Mouse (Mus musculus) MEL (cell line): ENCODE data around the gene Sgpp1. TPM values are rescaled to one million over a fixed set of nuclear protein-coding genes. Genes with fewer than 3 reads are reported as not detected.

Experiments used
- DNase-seq: peaks from one replicate; pipeline ENCODE4 v3.0.0; 2011; ENCODE audit warnings: low read depth, low spot score
- H3K27ac ChIP-seq: 2 replicates; pipeline ENCODE4 v1.5.1; 2012; ENCODE audit warnings: low read depth, mild to moderate bottlenecking, control low read depth, low read length, moderate library complexity; ENCODE audit not compliant: control insufficient read depth
- H3K27me3 ChIP-seq, 2 experiments: fragments of 150-350 bp in 1 of 2; sonication (generic) in 1 of 2; 2 replicates each; pipeline ENCODE4 v1.6.1; 2012; ENCODE audit warnings: low read length in 2 of 2, mild to moderate bottlenecking in 2 of 2, improper control_type of control experiment in 1 of 2, moderate library complexity in 1 of 2; ENCODE audit not compliant: insufficient read depth in 2 of 2, control insufficient read depth in 1 of 2
- H3K36me3 ChIP-seq, 2 experiments: 2 replicates each; pipeline ENCODE4 v1.6.1; 2012 to 2014; ENCODE audit warnings: low read length in 2 of 2, improper control_type of control experiment in 1 of 2, inconsistent platforms in 1 of 2, mild to moderate bottlenecking in 1 of 2; ENCODE audit not compliant: insufficient read depth in 2 of 2, control insufficient read depth in 1 of 2
- H3K4me1 ChIP-seq, 2 experiments: fragments of 150-350 bp in 1 of 2; sonication (generic) in 1 of 2; 2 replicates each; pipeline ENCODE4 v1.6.1; 2012; ENCODE audit warnings: low read length in 2 of 2, improper control_type of control experiment in 1 of 2, mild to moderate bottlenecking in 1 of 2; ENCODE audit not compliant: insufficient read depth in 2 of 2, control insufficient read depth in 1 of 2
- H3K4me3 ChIP-seq, 2 experiments: fragments of 150-350 bp in 1 of 2; sonication (generic) in 1 of 2; 2 replicates each; pipeline ENCODE4 v1.5.1; 2012; ENCODE audit warnings: low read depth in 2 of 2, low read length in 2 of 2, mild to moderate bottlenecking in 2 of 2, moderate library complexity in 2 of 2, control low read depth in 1 of 2, improper control_type of control experiment in 1 of 2; ENCODE audit not compliant: control insufficient read depth in 1 of 2, insufficient read depth in 1 of 2
- H3K79me2 ChIP-seq: 2 replicates; pipeline ENCODE4 v1.6.1; 2012; ENCODE audit warnings: mild to moderate bottlenecking, low read length, moderate library complexity; ENCODE audit not compliant: control insufficient read depth, poor library complexity, insufficient read depth
- H3K9ac ChIP-seq: 2 replicates; pipeline ENCODE4 v1.6.1; 2012; ENCODE audit warnings: low read depth, mild to moderate bottlenecking, control low read depth, low read length, moderate library complexity; ENCODE audit not compliant: control insufficient read depth, poor library complexity, severe bottlenecking
- H3K9me3 ChIP-seq: fragments of 150-350 bp; sonication (generic); replicated peaks from 2 replicates; pipeline ENCODE4 v1.6.1; 2012; ENCODE audit warnings: mild to moderate bottlenecking, low read length, improper control_type of control experiment, moderate library complexity; ENCODE audit not compliant: insufficient read depth
- BHLHE40 ChIP-seq: IDR thresholded peaks from 2 replicates; pipeline ENCODE4 v1.6.1; 2012; ENCODE audit warnings: low read depth, mild to moderate bottlenecking, inconsistent platforms, low read length, improper control_type of control experiment, borderline replicate concordance
- E2F4 ChIP-seq: IDR thresholded peaks from 2 replicates; pipeline ENCODE4 v1.6.1; 2011; ENCODE audit warnings: low read depth, low read length, improper control_type of control experiment, borderline replicate concordance
- EP300 ChIP-seq, 2 experiments: IDR thresholded peaks; 2 replicates each; pipeline ENCODE4 v1.6.1; 2011; ENCODE audit warnings: improper control_type of control experiment in 2 of 2, low read length in 2 of 2, low read depth in 1 of 2, mild to moderate bottlenecking in 1 of 2
- ETS1 ChIP-seq: IDR thresholded peaks from 2 replicates; pipeline ENCODE4 v1.6.1; 2012; ENCODE audit warnings: low read depth, mild to moderate bottlenecking, inconsistent platforms, low read length, improper control_type of control experiment, moderate library complexity
- GATA1 ChIP-seq: IDR thresholded peaks from 2 replicates; pipeline ENCODE4 v1.6.1; 2011; ENCODE audit warnings: low read depth, low read length, improper control_type of control experiment
- KAT2A ChIP-seq: conservative IDR thresholded peaks from 2 replicates; pipeline ENCODE4 v1.6.1; 2012; ENCODE audit warnings: low read depth, low read length, improper control_type of control experiment, inconsistent platforms
- MXI1 ChIP-seq: IDR thresholded peaks from 2 replicates; pipeline ENCODE4 v1.6.1; 2011; ENCODE audit warnings: mild to moderate bottlenecking, low read depth, low read length, improper control_type of control experiment
- MYB ChIP-seq: IDR thresholded peaks from 2 replicates; pipeline ENCODE4 v1.6.1; 2011; ENCODE audit warnings: mild to moderate bottlenecking, low read depth, low read length, improper control_type of control experiment
- MYC ChIP-seq: IDR thresholded peaks from 2 replicates; pipeline ENCODE4 v1.6.1; 2011; ENCODE audit warnings: low read depth, mild to moderate bottlenecking, low read length, improper control_type of control experiment, moderate library complexity
- NRF1 ChIP-seq: IDR thresholded peaks from 2 replicates; pipeline ENCODE4 v1.6.1; 2014; ENCODE audit warnings: low read depth, mild to moderate bottlenecking, inconsistent platforms, low read length, improper control_type of control experiment, moderate library complexity; ENCODE audit not compliant: poor library complexity, insufficient read depth, severe bottlenecking
- RCOR1 ChIP-seq: IDR thresholded peaks from 2 replicates; pipeline ENCODE4 v1.6.1; 2012; ENCODE audit warnings: low read depth, mild to moderate bottlenecking, inconsistent platforms, low read length, improper control_type of control experiment
- SMC3 ChIP-seq: IDR thresholded peaks from 2 replicates; pipeline ENCODE4 v1.6.1; 2011; ENCODE audit warnings: low read depth, low read length, improper control_type of control experiment
- ZMIZ1 ChIP-seq: IDR thresholded peaks from 2 replicates; pipeline ENCODE4 v1.6.1; 2012; ENCODE audit warnings: low read depth, mild to moderate bottlenecking, inconsistent platforms, low read length, improper control_type of control experiment, moderate library complexity
- ZNF384 ChIP-seq: IDR thresholded peaks from 2 replicates; pipeline ENCODE4 v1.6.1; 2012; ENCODE audit warnings: low read depth, mild to moderate bottlenecking, inconsistent platforms, low read length, improper control_type of control experiment
- polyA plus RNA-seq, 2 experiments: library from polyadenylated mRNA; stranded (reverse) in 1 of 2; unstranded in 1 of 2; fragments of >175 nt in 1 of 2; fragments of >200 nt in 1 of 2; gene quantifications; 2 replicates each; pipeline versions ENCODE4 v1.2.1 to v1.2.4; 2012; ENCODE audit warnings: low replicate concordance in 2 of 2, low read depth in 1 of 2; ENCODE audit not compliant: insufficient read length in 2 of 2, insufficient read depth in 1 of 2, missing spikeins in 1 of 2
- total RNA-seq: library from RNA; depleted of rRNA; stranded (reverse); fragments of 300-350 nt; gene quantifications from 2 replicates; pipeline ENCODE4 v1.2.3, GENCODE M21; 2012

Sgpp1 gene
- total and polyA plus RNA-seq, 3 experiments = 22.7 to 28.8 TPM; not detected in 1

DNA sequence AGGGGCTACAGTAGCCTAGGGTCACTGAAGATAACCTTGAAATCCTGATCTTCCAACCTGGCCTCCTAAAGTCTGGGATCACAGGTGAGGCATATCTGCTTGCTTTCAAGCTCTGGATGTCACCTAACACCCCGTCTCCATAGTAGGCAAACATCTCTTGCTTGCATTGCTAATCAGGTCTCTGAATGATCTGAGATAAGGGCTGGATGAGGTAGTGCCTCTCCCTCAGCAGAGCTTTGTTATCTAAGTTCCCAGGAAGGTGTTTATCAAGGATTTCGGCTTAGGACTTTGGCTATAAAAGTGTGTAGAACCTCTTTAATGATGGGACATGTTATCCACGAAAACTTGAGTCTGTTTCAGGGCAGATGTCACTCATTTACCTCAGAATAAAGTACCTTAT is 35.9 kb upstream of the Sgpp1 start:
- Histone ChIP-seq H3K27ac (no peak overlapping the region), H3K9ac (no peak overlapping the region), H3K36me3 (peaks cover 0 to 7% of the 10 kb centered on the region in 2 experiments; a peak in 2 of 4 replicates), H3K79me2 (no peaks in the 10 kb centered on the region), H3K4me1 (no peaks in the 10 kb centered on the region), H3K9me3 (no peaks in the 10 kb centered on the region), H3K4me3 (no peak overlapping the region), H3K27me3 (no peaks in the 10 kb centered on the region)
- DNase-seq = peak; percentile 24
- no peak for TF ChIP-seq BHLHE40
- TF ChIP-seq EP300 (IDR thresholded peaks at IDR 0.05; ENCODE audit: low read depth in 1 of 2, low read length in 2 of 2) = peak; percentile 30 to 41; a peak in 1 of 4 replicates
- peak; percentile 79 for TF ChIP-seq GATA1
- 0 out of 2 replicates have a peak, but pooled peaks have one; percentile 35 for TF ChIP-seq ETS1
- TF ChIP-seq RCOR1 = peak; percentile 63; the same call in 1 of the 2 replicates
- TF ChIP-seq MYC = no peak

DNA sequence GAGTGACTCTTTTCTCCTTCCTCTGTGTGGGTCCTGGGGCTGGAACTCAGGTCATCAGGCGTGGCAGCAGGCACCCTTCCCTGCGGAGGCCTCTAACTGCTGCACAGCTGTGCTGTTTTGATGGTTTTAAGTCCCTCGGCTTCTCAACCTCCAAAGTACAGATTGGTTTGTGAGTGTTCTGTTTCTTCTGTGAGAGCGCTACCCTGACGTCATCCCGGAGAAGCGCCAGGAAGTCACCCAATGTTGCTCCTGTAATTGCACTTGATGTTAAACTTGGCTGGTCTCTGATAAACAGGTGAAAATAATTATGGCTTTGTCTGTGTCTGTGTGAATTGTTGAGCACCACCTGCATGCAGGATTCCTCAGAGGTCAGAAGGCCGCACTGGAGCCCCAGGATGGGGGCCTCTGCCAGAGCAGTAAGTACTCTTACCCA is 31.4 kb upstream of the Sgpp1 start:
- no peaks in the 10 kb centered on the region for H3K79me2 ChIP-seq
- peaks cover 0 to 6% of the 10 kb centered on the region in 2 experiments; a peak in 2 of 4 replicates for H3K36me3 ChIP-seq
- no peaks in the 10 kb centered on the region for H3K27me3 ChIP-seq
- peaks cover 0 to 4% of the 10 kb centered on the region in 2 experiments; a peak in 2 of 4 replicates for H3K4me1 ChIP-seq
- no peak overlapping the region for H3K4me3 ChIP-seq
- no peaks in the 10 kb centered on the region for H3K9me3 ChIP-seq
- H3K27ac ChIP-seq = no peak overlapping the region
- DNase-seq = no peak
- no peak overlapping the region for H3K9ac ChIP-seq
- TF ChIP-seq E2F4 (no peak), MXI1 (no peak), ETS1 (no peak), NRF1 (no peak), SMC3 (no peak), KAT2A (no peak), ZMIZ1 (no peak)
- TF ChIP-seq, all 39 proteins: peak for 0

DNA sequence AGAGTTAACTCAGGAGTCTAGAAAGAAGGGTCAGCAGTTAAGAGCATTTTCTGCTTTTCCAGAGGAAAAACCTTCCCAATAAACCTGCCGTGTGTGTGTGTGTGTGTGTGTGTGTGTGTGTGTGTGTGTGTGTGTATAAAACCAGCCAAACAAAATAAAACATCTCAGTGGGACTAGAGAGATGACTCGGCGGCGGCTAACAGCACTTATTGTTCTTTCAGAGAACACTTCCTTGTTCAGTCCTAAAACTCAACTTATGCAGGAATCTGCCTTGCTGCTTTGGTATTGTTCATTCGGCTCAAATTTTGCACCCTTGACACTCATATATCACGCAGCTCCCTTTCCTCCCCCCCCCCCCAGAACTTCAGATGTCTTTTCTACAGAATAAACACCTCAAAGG is 30.9 kb upstream of the Sgpp1 start:
- Histone ChIP-seq H3K27me3 (no peaks in the 10 kb centered on the region), H3K9me3 (no peaks in the 10 kb centered on the region), H3K9ac (no peak overlapping the region), H3K4me3 (no peak overlapping the region), H3K36me3 (peaks cover 0 to 4% of the 10 kb centered on the region in 2 experiments; a peak in 2 of 4 replicates), H3K79me2 (no peaks in the 10 kb centered on the region), H3K4me1 (peaks cover 0 to 4% of the 10 kb centered on the region in 2 experiments; a peak in 2 of 4 replicates), H3K27ac (no peak overlapping the region)
- DNase-seq = no peak
- TF ChIP-seq MYB = no peak
- no peak for TF ChIP-seq MYC
- TF ChIP-seq SMC3 = no peak
- no peak for TF ChIP-seq ZNF384
